Comparison of ENCODE assay signal across 8 mouse cellular contexts in genomic region chr12:108041571-108042238, GRCm38 (mm10). TPM values are rescaled to one million over a fixed set of nuclear protein-coding genes. Genes with fewer than 3 reads are reported as not detected.
DNase-seq lines count a peak whose midpoint lies in the region; ATAC-seq and TF ChIP-seq lines count a peak whose summit lies in the region.

No protein-coding gene starts in this region.

- no peaks in the 10 kb centered on the region for H3K79me2 ChIP-seq in heart, adult 2 months (replicated peaks; ENCODE audit: control insufficient read depth, insufficient read depth, low read length)

- peak; percentile 78 for TF ChIP-seq CTCF in heart, adult 2 months (IDR thresholded peaks at IDR 0.05)
- peak; percentile 83 for TF ChIP-seq CTCF in kidney, postnatal 0 days (IDR thresholded peaks at IDR 0.05; ENCODE audit: low read depth)
- TF ChIP-seq CTCF in testis, adult 2 months (IDR thresholded peaks at IDR 0.05; ENCODE audit: control insufficient read depth, insufficient read depth, insufficient replicate concordance, low read depth, low read length) = peak; percentile 56; the same call in 1 of the 2 replicates

- no peak overlapping the region for H3K27ac ChIP-seq in neural tube, embryonic 15.5 days (replicated peaks)
- H3K27ac ChIP-seq in heart, adult 2 months = no peak overlapping the region
- H3K27ac ChIP-seq in kidney, postnatal 0 days = no peak overlapping the region
- no peak overlapping the region for H3K27ac ChIP-seq in neural tube, embryonic 13.5 days (replicated peaks)
- no peak overlapping the region for H3K27ac ChIP-seq in testis, adult 2 months (ENCODE audit: control insufficient read depth, insufficient read depth, low read depth, low read length)

- no peaks in the 10 kb centered on the region for H3K36me3 ChIP-seq in neural tube, embryonic 15.5 days
- H3K36me3 ChIP-seq in heart, adult 2 months (ENCODE audit: control insufficient read depth, insufficient read depth, low read length) = no peaks in the 10 kb centered on the region
- H3K36me3 ChIP-seq in kidney, postnatal 0 days (ENCODE audit: insufficient read depth, low read length) = no peaks in the 10 kb centered on the region
- H3K36me3 ChIP-seq in neural tube, embryonic 13.5 days = no peaks in the 10 kb centered on the region
- H3K36me3 ChIP-seq in testis, adult 2 months (ENCODE audit: control insufficient read depth, insufficient read depth, low read length) = no peaks in the 10 kb centered on the region

- H3K4me2 ChIP-seq in neural tube, embryonic 15.5 days = no peak overlapping the region
- no peak overlapping the region for H3K4me2 ChIP-seq in kidney, postnatal 0 days (ENCODE audit: low read length)
- H3K4me2 ChIP-seq in neural tube, embryonic 13.5 days = no peak overlapping the region

- no peaks in the 10 kb centered on the region for H3K9me3 ChIP-seq in neural tube, embryonic 15.5 days (replicated peaks)
- H3K9me3 ChIP-seq in kidney, postnatal 0 days (replicated peaks; ENCODE audit: low read length) = no peaks in the 10 kb centered on the region
- H3K9me3 ChIP-seq in neural tube, embryonic 13.5 days = no peaks in the 10 kb centered on the region

- ATAC-seq in neural tube, embryonic 15.5 days (ENCODE audit: low FRiP score) = no peak
- peak; percentile 64 for ATAC-seq in kidney, postnatal 0 days (replicated peaks; ENCODE audit: low FRiP score, low read depth)
- ATAC-seq in neural tube, embryonic 13.5 days (ENCODE audit: low read depth) = peak; percentile 43; the same call in 1 of the 2 replicates

- H3K4me3 ChIP-seq in neural tube, embryonic 15.5 days (replicated peaks) = no peak overlapping the region
- H3K4me3 ChIP-seq in heart, adult 2 months = no peak overlapping the region
- H3K4me3 ChIP-seq in kidney, postnatal 0 days (replicated peaks; ENCODE audit: low read depth, low read length) = no peak overlapping the region
- H3K4me3 ChIP-seq in neural tube, embryonic 13.5 days = no peak overlapping the region
- H3K4me3 ChIP-seq in testis, adult 2 months (ENCODE audit: control insufficient read depth, low read depth, low read length) = no peak overlapping the region

- DNase-seq in neural tube, embryonic 10.5 days (ENCODE audit: extremely low spot score, low spot score) = peak; percentile 84
- DNase-seq in embryo, embryonic 10.5 days (ENCODE audit: low spot score) = peak; percentile 94
- DNase-seq in heart, adult 2 months = peak; percentile 44 to 66
- peak; percentile 82 for DNase-seq in kidney, postnatal 0 days (ENCODE audit: low spot score)
- peak; percentile 69 for DNase-seq in liver

- no peaks in the 10 kb centered on the region for H3K27me3 ChIP-seq in neural tube, embryonic 15.5 days (replicated peaks)
- no peaks in the 10 kb centered on the region; the same call in 1 of the 2 replicates for H3K27me3 ChIP-seq in heart, adult 2 months (ENCODE audit: control insufficient read depth, insufficient read depth, low read length)
- no peaks in the 10 kb centered on the region for H3K27me3 ChIP-seq in kidney, postnatal 0 days (ENCODE audit: insufficient read depth, low read length)
- no peaks in the 10 kb centered on the region; the same call in none of the 2 replicates for H3K27me3 ChIP-seq in neural tube, embryonic 13.5 days
- H3K27me3 ChIP-seq in testis, adult 2 months (ENCODE audit: control insufficient read depth, insufficient read depth, low read length) = no peaks in the 10 kb centered on the region

- no peaks in the 10 kb centered on the region for H3K4me1 ChIP-seq in neural tube, embryonic 15.5 days
- no peaks in the 10 kb centered on the region for H3K4me1 ChIP-seq in heart, adult 2 months (ENCODE audit: control insufficient read depth, insufficient read depth, low read length)
- no peaks in the 10 kb centered on the region for H3K4me1 ChIP-seq in kidney, postnatal 0 days (replicated peaks; ENCODE audit: insufficient read depth, low read length)
- no peaks in the 10 kb centered on the region for H3K4me1 ChIP-seq in neural tube, embryonic 13.5 days (replicated peaks)
- no peaks in the 10 kb centered on the region for H3K4me1 ChIP-seq in testis, adult 2 months (ENCODE audit: control insufficient read depth, insufficient read depth, low read length)

- no peak for TF ChIP-seq POLR2A in heart, adult 2 months (IDR thresholded peaks at IDR 0.05; ENCODE audit: insufficient read depth, low read depth, low read length)
- TF ChIP-seq POLR2A in testis, adult 2 months (IDR thresholded peaks at IDR 0.05; ENCODE audit: control insufficient read depth, low read depth, low read length) = no peak

- no peak overlapping the region for H3K9ac ChIP-seq in neural tube, embryonic 15.5 days (replicated peaks)
- no peak overlapping the region for H3K9ac ChIP-seq in heart, adult 2 months (ENCODE audit: low read depth, low read length)
- H3K9ac ChIP-seq in kidney, postnatal 0 days (ENCODE audit: low read depth, low read length) = no peak overlapping the region
- H3K9ac ChIP-seq in neural tube, embryonic 13.5 days = no peak overlapping the region

- WGBS in neural tube, embryonic 15.5 days = 38% methylated on average over 12 of the region's 12 CpGs
- 38% methylated on average over 12 of the region's 12 CpGs for WGBS in heart, adult 2 months
- 32% methylated on average over 12 of the region's 12 CpGs for WGBS in kidney, postnatal 0 days
- 37% methylated on average over 12 of the region's 12 CpGs for WGBS in neural tube, embryonic 13.5 days

- TF ChIP-seq EP300 in heart, adult 2 months (IDR thresholded peaks at IDR 0.05; ENCODE audit: insufficient read depth, low read depth, low read length) = no peak

- intact Hi-C loops in heart, adult 2 months (cut with DNase I) = loop anchor here (1.0 kb wide), 1 partner anchor 80 kb away; no protein-coding TSS in a partner anchor

RNA-seq across cellular contexts. Expression of gene Bcl11b, which starts 38.3 kb away (rescaled TPM):
- 21.6 and 22.2 TPM in 2 replicates for polyA plus RNA-seq in neural tube, embryonic 15.5 days (2015; fragmentation: Nextera tagmentation; extraction: Ambion mirVana)
- total RNA-seq in heart, adult 2 months (2021) = 1 to 10 TPM in 1 of 2 experiments, under 1 TPM in 1; 0.77 to 1.3 TPM
- polyA plus RNA-seq in heart, adult 2 months (2012; rRNA removed) = 0.64 and 1.1 TPM in 2 replicates
- polyA plus RNA-seq in kidney, postnatal 0 days (2015; fragmentation: Nextera tagmentation; extraction: Ambion mirVana) = 2.2 and 2.4 TPM in 2 replicates
- 33.5 and 34.9 TPM in 2 replicates for polyA plus RNA-seq in neural tube, embryonic 13.5 days (2015; fragmentation: Nextera tagmentation; extraction: Ambion mirVana)
- polyA plus RNA-seq in testis, adult 2 months (2012; rRNA removed) = 0.11 and 0.17 TPM in 2 replicates
